Mouse (Mus musculus) embryonic facial prominence, embryonic 13.5 days (tissue): ENCODE measurements at regions not wholly inside any gene's neighbourhood (a gene's known extent, or its start where the extent isn't known, plus 50 kb on each side); places are given as distances from the start of the nearest gene placed in this dataset.

ENCODE experiments used
- ATAC-seq: fragments of 200-750 bp; cut with Nextera tagmentation; 2 replicates; pipeline ENCODE4 v1.8.0; 2017; ENCODE audit warnings: low read depth; ENCODE audit not compliant: insufficient number of reproducible peaks, insufficient read depth, low FRiP score, low TSS enrichment
- H3K27ac ChIP-seq: fragments of 300-500 bp; sonication (generic); 2 replicates; pipeline ENCODE4 v1.5.1; 2015; ENCODE audit warnings: moderate library complexity, mild to moderate bottlenecking, inconsistent platforms
- H3K27me3 ChIP-seq: fragments of 300-500 bp; sonication (generic); 2 replicates; pipeline ENCODE4 v1.6.1; 2015; ENCODE audit warnings: mild to moderate bottlenecking, inconsistent platforms
- H3K36me3 ChIP-seq: fragments of 300-500 bp; sonication (generic); 2 replicates; pipeline ENCODE4 v1.6.1; 2015; ENCODE audit warnings: mild to moderate bottlenecking, inconsistent platforms
- H3K4me1 ChIP-seq: fragments of 300-500 bp; sonication (generic); 2 replicates; pipeline ENCODE4 v1.6.1; 2015; ENCODE audit warnings: inconsistent platforms
- H3K4me2 ChIP-seq: fragments of 300-500 bp; sonication (generic); 2 replicates; pipeline ENCODE4 v1.6.1; 2015; ENCODE audit warnings: moderate library complexity, mild to moderate bottlenecking, inconsistent platforms
- H3K4me3 ChIP-seq: fragments of 300-500 bp; sonication (generic); 2 replicates; pipeline ENCODE4 v1.5.1; 2015; ENCODE audit warnings: mild to moderate bottlenecking, inconsistent platforms
- H3K9ac ChIP-seq: fragments of 300-500 bp; sonication (generic); 2 replicates; pipeline ENCODE4 v1.6.1; 2015; ENCODE audit warnings: mild to moderate bottlenecking, inconsistent platforms
- H3K9me3 ChIP-seq: fragments of 300-500 bp; sonication (generic); 2 replicates; pipeline ENCODE4 v1.6.1; 2016; ENCODE audit warnings: inconsistent platforms
- WGBS: fragments of 180-500 bp; shearing (Covaris S2); methylation state at CpG from one replicate; pipeline ENCODE4 v1.1.7; 2015; ENCODE audit warnings: mixed read lengths; 5-methylcytosine and 5-hydroxymethylcytosine counted together

DNA sequence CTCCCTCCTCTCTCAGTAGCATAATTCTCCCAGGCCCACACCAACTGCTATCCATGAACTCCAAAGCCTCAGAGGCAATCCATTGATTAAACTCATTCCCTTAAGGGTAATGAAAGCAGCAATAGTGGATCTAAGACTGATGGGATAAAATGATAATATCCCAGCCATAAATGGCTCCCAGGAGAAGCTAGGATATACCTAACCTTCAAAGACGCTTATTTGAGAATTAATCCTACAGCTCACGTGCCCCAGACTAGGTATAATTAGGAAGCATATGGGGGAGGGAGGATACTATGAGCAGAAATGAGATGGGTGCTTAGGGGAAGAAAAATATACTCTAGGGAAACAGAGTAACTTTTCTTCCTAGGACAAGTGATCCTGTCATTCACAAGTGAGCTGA lies 52.8 kb upstream of the Rnf32 start:
- no peaks in the 10 kb centered on the region for H3K4me1 ChIP-seq
- WGBS, result 58% methylated on average over 2 of the region's 2 CpGs
- H3K4me3 ChIP-seq, result no peak overlapping the region
- no peak overlapping the region for H3K9ac ChIP-seq
- no peaks in the 10 kb centered on the region for H3K27me3 ChIP-seq
- H3K4me2 ChIP-seq, result no peak overlapping the region
- H3K36me3 ChIP-seq, result no peaks in the 10 kb centered on the region
- H3K9me3 ChIP-seq, result no peaks in the 10 kb centered on the region
- no peak overlapping the region for H3K27ac ChIP-seq
- ATAC-seq, result no peak

DNA sequence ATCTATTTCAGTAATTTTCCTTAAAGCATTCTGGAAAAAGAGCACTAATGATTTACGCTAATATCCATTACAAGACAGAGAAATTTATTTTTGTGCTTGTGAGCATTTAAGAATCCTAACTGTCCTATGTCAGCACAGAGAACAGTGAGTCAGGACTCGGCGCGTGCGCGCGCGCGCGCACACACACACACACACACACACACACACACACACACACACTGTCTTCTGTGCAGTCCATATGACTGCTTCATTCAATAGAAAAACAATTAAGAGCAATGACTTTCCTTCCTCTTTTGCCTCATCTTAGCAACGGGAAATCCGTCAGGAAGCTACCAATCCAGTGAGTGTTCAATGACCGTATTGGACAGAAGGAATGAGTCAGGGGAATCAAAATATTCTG lies 53.3 kb upstream of the Rnf32 start:
- Histone ChIP-seq H3K9me3 (no peaks in the 10 kb centered on the region), H3K4me2 (no peak overlapping the region), H3K9ac (no peak overlapping the region), H3K4me1 (no peaks in the 10 kb centered on the region), H3K27ac (no peak overlapping the region), H3K4me3 (no peak overlapping the region), H3K36me3 (no peaks in the 10 kb centered on the region), H3K27me3 (no peaks in the 10 kb centered on the region)
- 90% methylated on average over 13 of the region's 13 CpGs for WGBS
- ATAC-seq, result no peak

DNA sequence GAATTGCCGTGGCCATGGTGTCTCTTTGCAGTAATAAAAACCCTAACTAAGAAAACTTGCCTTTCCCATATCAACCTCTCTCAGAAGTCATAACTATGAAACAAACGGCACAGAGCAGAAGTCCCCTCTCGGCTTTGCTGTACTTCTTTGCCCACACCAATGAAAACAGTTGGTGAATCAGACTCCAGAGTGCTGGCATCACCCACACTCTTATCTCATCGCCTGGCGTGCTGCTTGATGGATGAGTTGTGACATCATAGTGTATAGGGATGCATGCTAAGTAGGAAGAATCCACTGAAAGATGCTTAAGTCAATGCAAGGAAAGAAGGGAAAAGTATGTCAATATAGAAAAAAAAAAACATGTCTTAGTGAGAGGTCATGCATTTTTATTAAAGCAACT lies 58.3 kb upstream of the Rnf32 start:
- whole genome bisulfite sequencing, result 88% methylated on average over 5 of the region's 5 CpGs
- no peak overlapping the region for H3K9ac ChIP-seq
- ATAC-seq, result no peak
- no peak overlapping the region for H3K27ac ChIP-seq
- no peaks in the 10 kb centered on the region for H3K27me3 ChIP-seq
- no peaks in the 10 kb centered on the region for H3K36me3 ChIP-seq
- H3K9me3 ChIP-seq, result no peaks in the 10 kb centered on the region
- H3K4me1 ChIP-seq, result no peaks in the 10 kb centered on the region
- H3K4me3 ChIP-seq, result no peak overlapping the region
- H3K4me2 ChIP-seq, result no peak overlapping the region

DNA sequence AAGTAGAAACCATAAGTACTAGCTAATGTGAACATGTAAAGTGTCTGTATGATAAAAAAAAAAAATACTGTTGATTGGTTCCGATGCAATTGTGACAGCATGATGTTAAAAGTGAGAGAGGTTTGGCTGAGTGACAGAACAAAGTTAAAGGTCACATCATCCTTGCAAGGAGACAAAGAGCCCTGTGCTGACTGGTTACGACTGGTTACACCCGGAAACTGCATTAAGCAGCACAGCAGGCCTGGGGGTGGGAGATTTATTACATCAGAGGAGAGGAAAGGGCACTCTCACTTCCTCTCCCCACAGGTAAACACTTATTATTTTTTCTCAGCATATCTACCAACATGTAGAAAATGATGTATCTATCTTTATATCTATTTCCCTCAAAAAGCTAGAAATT lies 63.5 kb upstream of the Rnf32 start:
- WGBS, result 14% methylated on average over 3 of the region's 3 CpGs

DNA sequence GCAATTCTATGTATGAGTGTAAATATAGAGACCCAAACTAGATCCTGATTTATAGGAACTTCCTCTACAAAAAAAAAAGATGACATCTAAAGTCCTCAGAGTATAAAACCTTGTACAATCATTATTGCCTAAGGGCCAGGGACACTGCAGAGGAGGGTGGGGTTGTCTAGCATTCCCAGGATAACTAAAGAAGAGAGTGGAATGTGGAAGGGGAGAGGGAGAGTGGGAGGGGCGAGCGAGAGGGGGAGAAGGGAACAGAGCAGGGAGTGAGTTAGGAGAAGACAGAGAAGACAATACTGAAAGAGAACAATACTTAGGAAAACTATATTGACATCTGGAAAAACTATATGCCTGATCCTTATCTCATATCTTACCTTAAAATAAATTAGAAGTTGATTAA lies 64.0 kb upstream of the Rnf32 start:
- H3K27ac ChIP-seq, result no peak overlapping the region
- no peaks in the 10 kb centered on the region for H3K27me3 ChIP-seq
- no peak overlapping the region for H3K4me2 ChIP-seq
- no peak for ATAC-seq
- 23% methylated on average over 2 of the region's 2 CpGs for WGBS
- no peaks in the 10 kb centered on the region for H3K9me3 ChIP-seq
- H3K9ac ChIP-seq, result no peak overlapping the region
- H3K4me3 ChIP-seq, result no peak overlapping the region
- H3K4me1 ChIP-seq, result no peaks in the 10 kb centered on the region
- no peaks in the 10 kb centered on the region for H3K36me3 ChIP-seq

More for the DNA sequence above, 63.5 kb upstream of the Rnf32 start:
- Histone ChIP-seq H3K4me2 (no peak overlapping the region), H3K27me3 (no peaks in the 10 kb centered on the region), H3K9me3 (no peaks in the 10 kb centered on the region), H3K27ac (no peak overlapping the region), H3K4me3 (no peak overlapping the region), H3K36me3 (no peaks in the 10 kb centered on the region), H3K4me1 (no peaks in the 10 kb centered on the region), H3K9ac (no peak overlapping the region)
- no peak for ATAC-seq

DNA sequence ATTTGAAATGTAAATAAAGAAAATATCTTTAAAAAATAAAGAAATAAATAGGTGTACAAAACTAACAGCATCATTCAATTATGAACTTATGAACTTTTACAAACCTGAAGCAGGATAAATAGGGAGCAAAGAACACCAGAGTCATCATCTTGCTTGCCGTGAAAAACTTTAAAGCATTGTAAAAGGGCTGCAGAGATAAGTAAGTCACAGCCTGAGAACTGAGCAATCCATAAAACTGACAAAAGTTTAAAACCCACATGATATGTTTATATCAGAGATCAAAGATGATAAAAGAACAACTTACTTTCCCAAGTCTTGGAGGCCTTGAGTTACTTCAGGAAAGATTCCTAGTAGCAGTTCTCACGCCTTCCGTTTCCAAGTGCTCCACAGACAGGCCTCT lies 66.1 kb upstream of the Rnf32 start:
- H3K36me3 ChIP-seq, result no peaks in the 10 kb centered on the region
- no peaks in the 10 kb centered on the region for H3K9me3 ChIP-seq
- H3K4me3 ChIP-seq, result no peak overlapping the region
- no peaks in the 10 kb centered on the region for H3K4me1 ChIP-seq
- ATAC-seq, result no peak
- WGBS, result 88% methylated on average over 3 of the region's 3 CpGs
- no peak overlapping the region for H3K27ac ChIP-seq
- no peak overlapping the region for H3K4me2 ChIP-seq
- H3K27me3 ChIP-seq, result no peaks in the 10 kb centered on the region
- no peak overlapping the region for H3K9ac ChIP-seq

DNA sequence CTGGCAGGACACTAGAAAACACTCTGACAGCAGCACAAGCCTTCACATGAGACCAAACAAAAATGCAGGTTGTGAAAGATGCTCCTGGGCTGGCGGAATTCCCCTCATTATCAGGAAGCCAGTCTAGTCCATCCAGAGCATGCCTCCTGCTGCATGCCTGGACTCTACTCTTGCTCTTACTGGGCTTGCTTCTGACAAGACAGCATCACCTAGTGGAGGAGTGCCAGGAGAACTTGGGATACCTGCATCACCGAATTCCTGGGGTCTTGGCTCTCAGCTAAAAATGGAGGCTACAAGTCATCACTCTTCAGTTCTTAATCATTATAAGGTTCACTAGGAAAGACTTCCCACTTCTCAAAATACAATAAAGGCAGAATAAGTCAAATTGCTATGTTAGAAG lies 78.8 kb upstream of the Rnf32 start:
- H3K9ac ChIP-seq, result no peak overlapping the region
- no peaks in the 10 kb centered on the region for H3K4me1 ChIP-seq
- no peak overlapping the region for H3K4me3 ChIP-seq
- ATAC-seq, result no peak
- H3K36me3 ChIP-seq, result no peaks in the 10 kb centered on the region
- WGBS, result 49% methylated on average over 2 of the region's 2 CpGs
- no peak overlapping the region for H3K4me2 ChIP-seq
- no peak overlapping the region for H3K27ac ChIP-seq
- H3K27me3 ChIP-seq, result no peaks in the 10 kb centered on the region
- H3K9me3 ChIP-seq, result no peaks in the 10 kb centered on the region

DNA sequence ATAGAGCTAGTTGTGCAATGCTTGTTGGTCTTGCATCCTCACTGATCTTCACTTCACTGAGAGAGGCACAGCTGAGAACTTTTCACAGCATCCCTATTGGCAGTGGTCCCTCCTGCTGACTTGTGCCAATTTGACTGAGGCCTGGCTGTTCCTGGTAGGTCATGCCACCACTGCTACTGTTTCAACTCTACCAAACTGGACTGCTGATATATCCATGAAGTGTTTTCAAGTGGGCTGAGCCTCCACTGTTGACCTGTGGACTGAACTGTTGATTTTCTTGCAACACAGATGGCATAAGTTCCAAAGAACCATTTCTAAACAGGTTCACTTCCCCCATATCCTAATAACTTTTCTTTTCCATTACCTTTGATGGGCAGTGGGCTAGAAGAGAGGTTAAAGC lies 83.3 kb upstream of the Rnf32 start:
- H3K4me3 ChIP-seq, result no peak overlapping the region
- no peaks in the 10 kb centered on the region for H3K9me3 ChIP-seq
- H3K4me2 ChIP-seq, result no peak overlapping the region
- no peak overlapping the region for H3K27ac ChIP-seq
- ATAC-seq, result no peak
- no peaks in the 10 kb centered on the region for H3K36me3 ChIP-seq
- no peaks in the 10 kb centered on the region for H3K4me1 ChIP-seq
- no peaks in the 10 kb centered on the region for H3K27me3 ChIP-seq
- no peak overlapping the region for H3K9ac ChIP-seq

DNA sequence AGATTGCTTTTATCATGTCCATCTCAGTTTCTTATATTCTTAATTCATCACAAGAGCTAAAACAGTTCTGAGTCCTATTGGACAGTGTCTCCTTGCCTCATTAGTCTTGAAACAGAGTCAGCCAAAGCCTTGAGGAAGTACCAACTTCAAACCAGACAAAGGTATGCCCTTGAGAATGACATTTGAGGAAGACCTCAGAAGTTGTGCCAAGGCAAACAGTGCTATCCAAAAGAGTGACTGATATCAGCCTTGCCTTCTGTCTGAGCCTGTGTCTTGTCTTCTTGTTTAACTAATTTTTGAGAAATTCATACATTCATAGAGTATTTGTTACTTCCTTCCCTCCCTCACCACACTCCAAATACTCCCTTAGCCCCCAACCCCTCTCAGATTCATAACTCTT lies 88.5 kb upstream of the Rnf32 start:
- Histone ChIP-seq H3K27me3 (no peaks in the 10 kb centered on the region), H3K9ac (no peak overlapping the region)
- ATAC-seq, result no peak

DNA sequence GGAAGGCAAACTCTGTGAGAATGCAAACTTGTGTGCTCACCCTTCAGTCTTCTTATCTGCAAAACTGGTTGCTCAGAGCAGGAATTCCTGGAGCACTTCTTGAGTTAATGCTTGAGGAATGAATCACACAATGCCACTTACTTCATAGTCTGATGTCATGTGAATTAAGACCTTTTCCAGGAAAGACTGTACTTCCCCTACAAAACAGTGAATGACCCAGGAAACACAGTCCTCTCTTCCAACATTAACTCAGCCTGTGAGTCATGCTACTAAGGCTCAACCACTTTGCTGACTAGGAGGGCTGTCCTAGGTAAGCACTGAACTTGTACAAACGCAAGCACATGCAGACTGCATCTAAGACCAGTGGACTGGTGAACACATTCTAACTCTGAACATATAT lies 112.5 kb upstream of the Rnf32 start:
- H3K36me3 ChIP-seq, result no peaks in the 10 kb centered on the region
- ATAC-seq, result no peak
- 67% methylated on average over 1 of the region's 1 CpGs for WGBS
- no peak overlapping the region for H3K27ac ChIP-seq
- H3K4me3 ChIP-seq, result no peak overlapping the region
- H3K9ac ChIP-seq, result no peak overlapping the region
- H3K4me1 ChIP-seq, result no peaks in the 10 kb centered on the region
- no peaks in the 10 kb centered on the region for H3K27me3 ChIP-seq
- H3K4me2 ChIP-seq, result no peak overlapping the region
- H3K9me3 ChIP-seq, result no peaks in the 10 kb centered on the region

More for the DNA sequence above, 88.5 kb upstream of the Rnf32 start:
- Histone ChIP-seq H3K9me3 (no peaks in the 10 kb centered on the region), H3K4me2 (no peak overlapping the region), H3K4me3 (no peak overlapping the region), H3K4me1 (no peaks in the 10 kb centered on the region), H3K36me3 (no peaks in the 10 kb centered on the region), H3K27ac (no peak overlapping the region)

DNA sequence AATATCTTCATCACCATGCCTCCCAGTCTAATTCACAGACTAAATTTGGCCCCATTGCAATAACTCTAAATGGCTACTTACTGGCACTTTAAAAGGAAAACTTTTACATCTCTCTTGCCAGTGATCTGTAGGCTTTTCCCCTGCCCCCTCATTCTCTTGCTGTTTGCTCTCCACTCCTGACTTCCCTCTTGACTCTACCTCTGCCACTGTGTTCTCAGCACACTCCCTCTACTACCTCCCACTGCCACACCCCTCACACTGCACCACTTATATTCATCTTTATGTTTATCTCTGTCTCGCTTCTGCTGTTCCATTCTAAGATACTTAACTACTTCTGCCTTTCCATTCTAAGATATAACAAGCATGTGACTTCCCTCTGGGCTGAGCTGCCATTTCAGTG lies 141.4 kb upstream of the Rnf32 start:
- no peak for ATAC-seq
- Histone ChIP-seq H3K4me1 (no peaks in the 10 kb centered on the region), H3K27ac (no peak overlapping the region), H3K4me2 (no peak overlapping the region), H3K9ac (no peak overlapping the region), H3K27me3 (no peaks in the 10 kb centered on the region), H3K36me3 (no peaks in the 10 kb centered on the region), H3K4me3 (no peak overlapping the region), H3K9me3 (0 out of 2 replicates have a peak, but pooled peaks cover 3% of the 10 kb centered on the region)
- 85% methylated on average over 1 of the region's 1 CpGs for WGBS

DNA sequence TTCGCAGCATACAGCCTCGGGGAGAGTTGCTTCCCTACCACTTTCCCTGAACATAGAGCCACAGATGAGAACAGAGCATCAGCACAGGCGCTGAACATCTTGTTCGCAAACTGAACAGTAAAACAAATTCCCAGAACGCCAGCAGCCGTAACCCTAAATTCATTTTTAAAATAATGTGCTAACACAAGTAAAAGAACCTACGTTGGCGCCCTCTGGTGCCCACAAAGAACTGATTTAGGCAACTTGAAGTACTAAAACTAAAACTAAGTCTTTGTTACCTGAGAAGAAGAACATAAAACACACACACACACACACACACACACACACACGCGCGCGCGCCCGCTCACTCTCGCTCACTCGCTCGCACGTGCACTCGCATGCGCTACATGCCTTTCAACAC lies 159.2 kb upstream of the Rnf32 start:
- no peak overlapping the region for H3K9ac ChIP-seq
- H3K4me3 ChIP-seq, result no peak overlapping the region
- H3K27ac ChIP-seq, result no peak overlapping the region
- no peak overlapping the region for H3K4me2 ChIP-seq
- no peaks in the 10 kb centered on the region for H3K36me3 ChIP-seq
- 65% methylated on average over 20 of the region's 20 CpGs for WGBS
- H3K9me3 ChIP-seq, result no peaks in the 10 kb centered on the region
- no peak for ATAC-seq
- no peaks in the 10 kb centered on the region for H3K27me3 ChIP-seq
- H3K4me1 ChIP-seq, result no peaks in the 10 kb centered on the region

DNA sequence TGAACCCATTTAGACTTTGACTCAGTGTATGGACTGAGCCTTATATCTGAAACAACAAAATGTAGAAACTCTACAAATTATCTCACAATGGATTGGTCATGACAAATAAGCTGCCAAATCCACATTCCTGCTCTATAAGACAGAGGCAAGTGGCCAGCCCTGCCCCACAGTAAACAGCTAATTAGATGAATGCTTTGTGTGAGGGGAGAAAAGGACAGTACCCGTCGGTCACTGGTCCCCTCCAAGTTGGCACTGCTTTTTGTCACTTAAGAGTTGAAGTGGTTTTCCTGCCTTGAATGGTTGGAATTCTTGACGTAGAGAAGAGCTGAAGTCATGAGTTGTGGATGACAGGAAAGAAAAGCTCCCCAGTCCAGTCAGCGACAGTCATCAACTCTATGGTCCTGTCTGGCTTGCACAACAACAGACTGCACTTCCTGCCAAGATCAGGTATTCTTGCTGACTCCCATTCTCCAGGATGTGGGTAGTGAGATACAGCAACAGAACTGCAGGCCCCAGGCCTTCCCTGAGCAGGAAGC lies 162.3 kb upstream of the Rnf32 start:
- 72% methylated on average over 4 of the region's 4 CpGs for WGBS
- no peak for ATAC-seq
- no peak overlapping the region for H3K4me2 ChIP-seq

More for the DNA sequence above, 162.3 kb upstream of the Rnf32 start:
- Histone ChIP-seq H3K27ac (no peak overlapping the region), H3K4me1 (no peaks in the 10 kb centered on the region), H3K36me3 (no peaks in the 10 kb centered on the region), H3K9me3 (no peaks in the 10 kb centered on the region), H3K9ac (no peak overlapping the region), H3K4me3 (no peak overlapping the region), H3K27me3 (no peaks in the 10 kb centered on the region)
